Mouse (Mus musculus) liver, adult 2 months (tissue): Measurements from ENCODE around the gene Cdkal1.

Experiments
- CTCF ChIP-seq: fragments of 200-500 bp; IDR thresholded peaks from 2 replicates; pipeline ENCODE4 v1.5.1; 2011; ENCODE audit warnings: low read depth, low read length, control low read depth
- POLR2A ChIP-seq: fragments of 200-500 bp; IDR thresholded peaks from 2 replicates; pipeline ENCODE4 v1.6.1; 2011; ENCODE audit warnings: low read length, control low read depth; ENCODE audit not compliant: insufficient read depth; ENCODE audit errors: extremely low read depth

DNA sequence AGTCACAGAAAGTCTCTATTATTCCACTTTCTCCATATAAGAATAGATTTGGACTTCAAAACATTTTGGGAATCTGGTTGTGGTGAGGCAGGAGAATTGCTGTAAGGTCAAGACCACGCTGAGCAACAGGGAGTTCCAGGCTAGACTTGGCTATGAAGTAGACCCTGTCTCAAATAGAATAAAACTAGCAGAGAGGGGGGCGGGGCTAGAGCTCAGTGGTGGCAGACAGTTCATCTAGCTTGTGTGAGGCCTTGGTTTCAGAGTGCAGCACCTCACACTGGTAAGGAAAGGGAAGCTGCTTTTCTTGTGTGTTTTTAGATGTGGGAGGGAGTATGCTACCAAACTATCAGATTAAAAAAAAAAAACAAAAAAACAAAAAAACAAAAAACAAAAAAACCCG, 694.0 kb downstream of the Cdkal1 start:
- TF ChIP-seq CTCF: no peak
- TF ChIP-seq POLR2A: no peak
